Mouse (Mus musculus): ENCODE data around the gene Cobl. TPM values are rescaled to one million over a fixed set of nuclear protein-coding genes. Genes with fewer than 3 reads are reported as not detected.
A peak's percentile ranks its signal among the peaks of the same experiment; 100 is the strongest.

The Cobl gene
- total and polyA plus RNA-seq, 2 experiments from 2014 or later: 17.2 to 24.5 TPM

DNA sequence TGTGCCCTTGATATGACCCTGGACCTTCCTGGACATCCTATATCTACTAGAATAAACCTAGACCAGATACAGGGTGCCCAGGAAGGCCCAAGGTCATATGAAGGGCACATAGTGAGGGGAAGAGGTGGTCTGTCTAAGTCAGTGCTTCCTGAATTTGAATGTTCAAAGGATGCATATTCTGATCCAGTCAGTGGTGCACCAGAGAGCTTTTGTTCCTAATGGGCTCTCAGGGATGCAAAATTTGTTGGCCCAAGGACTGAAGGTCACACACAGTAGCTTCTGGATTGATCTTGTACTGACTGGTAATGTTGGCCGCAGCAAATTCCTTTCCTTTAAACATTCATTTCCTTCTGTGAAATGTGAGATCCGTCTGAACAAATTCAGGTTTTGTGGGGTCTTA lies 2.5 kb upstream of the Cobl start:
- no peaks in the 10 kb centered on the region for H3K9me3 ChIP-seq (ENCODE audit: low read length)
- H3K4me3 ChIP-seq (ENCODE audit: low read depth, low read length): no peak overlapping the region
- TF ChIP-seq CTCF (IDR thresholded peaks at IDR 0.05): no peak
- WGBS: 92% methylated on average over 2 of the region's 2 CpGs
- no peak overlapping the region for H3K9ac ChIP-seq (replicated peaks; ENCODE audit: low read length, poor library complexity, severe bottlenecking)
- no peak for ATAC-seq (ENCODE audit: low FRiP score)
- peaks cover 2% of the 10 kb centered on the region for H3K4me1 ChIP-seq (ENCODE audit: insufficient read depth, low read length)
- no peaks in the 10 kb centered on the region for H3K36me3 ChIP-seq (ENCODE audit: insufficient read depth, low read length)
- H3K27ac ChIP-seq (ENCODE audit: low read depth, low read length): no peak overlapping the region
- no peak for DNase-seq (ENCODE audit: low spot score)
- no peak overlapping the region for H3K4me2 ChIP-seq (ENCODE audit: low read depth, low read length, poor library complexity, severe bottlenecking)
- no peaks in the 10 kb centered on the region for H3K27me3 ChIP-seq (ENCODE audit: insufficient read depth, low read length)

DNA sequence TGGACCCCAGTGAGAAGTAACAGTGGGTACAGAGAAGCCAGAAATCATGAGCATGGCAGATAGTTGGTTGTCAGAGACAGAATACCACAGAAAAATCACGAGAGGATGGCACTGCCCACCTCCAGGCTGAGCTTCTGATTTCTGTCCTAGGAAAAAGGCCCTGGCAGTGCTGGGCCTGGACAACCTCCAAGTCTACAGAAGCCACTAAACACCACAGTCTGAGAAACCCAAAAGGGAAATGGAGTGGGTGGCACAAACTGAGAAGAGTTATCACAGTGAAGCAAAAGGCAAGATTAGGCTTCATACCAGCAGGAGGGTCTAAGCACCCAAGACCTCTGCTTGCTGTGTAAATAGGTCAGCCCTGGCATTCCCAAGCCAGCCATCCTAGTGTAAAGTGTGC lies 1.8 kb upstream of the Cobl start:
- 71% methylated on average over 1 of the region's 1 CpGs for WGBS
- no peak overlapping the region for H3K9ac ChIP-seq (replicated peaks; ENCODE audit: low read length, poor library complexity, severe bottlenecking)
- no peak overlapping the region for H3K4me3 ChIP-seq (ENCODE audit: low read depth, low read length)
- no peaks in the 10 kb centered on the region for H3K27me3 ChIP-seq (ENCODE audit: insufficient read depth, low read length)
- H3K4me1 ChIP-seq (ENCODE audit: insufficient read depth, low read length): peaks cover 2% of the 10 kb centered on the region
- ATAC-seq (ENCODE audit: low FRiP score): no peak
- H3K4me2 ChIP-seq (ENCODE audit: low read depth, low read length, poor library complexity, severe bottlenecking): no peak overlapping the region
- H3K27ac ChIP-seq (ENCODE audit: low read depth, low read length): no peak overlapping the region
- no peaks in the 10 kb centered on the region for H3K9me3 ChIP-seq (ENCODE audit: low read length)
- no peaks in the 10 kb centered on the region for H3K36me3 ChIP-seq (ENCODE audit: insufficient read depth, low read length)
- no peak for TF ChIP-seq CTCF (IDR thresholded peaks at IDR 0.05)
- no peak for DNase-seq (ENCODE audit: low spot score)

DNA sequence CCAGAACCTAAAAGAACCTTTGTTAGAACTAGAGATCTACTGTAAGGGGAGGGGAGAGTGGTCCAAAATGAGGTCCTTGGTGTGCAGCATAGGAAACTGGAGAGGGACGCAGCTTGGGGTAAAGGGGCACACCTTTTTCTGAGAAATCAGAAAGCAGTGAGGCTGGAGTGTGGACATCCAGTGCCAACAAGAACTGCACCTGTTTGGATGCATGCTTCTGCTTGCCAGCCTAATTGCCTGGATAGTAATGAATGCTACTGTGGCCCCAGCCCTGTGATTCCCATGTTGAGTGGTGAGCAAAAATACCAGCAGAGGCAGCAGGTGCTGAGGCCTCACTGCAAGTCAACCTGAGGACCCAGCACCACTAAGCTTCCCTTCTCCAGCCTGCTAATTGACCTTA lies 469 bp upstream of the Cobl start:
- 42% methylated on average over 1 of the region's 1 CpGs for WGBS
- H3K4me3 ChIP-seq (ENCODE audit: low read depth, low read length): peak overlapping the region; percentile 85
- H3K4me1 ChIP-seq (ENCODE audit: insufficient read depth, low read length): peaks cover 2% of the 10 kb centered on the region
- peak overlapping the region; percentile 81 for H3K9ac ChIP-seq (replicated peaks; ENCODE audit: low read length, poor library complexity, severe bottlenecking)
- no peak for TF ChIP-seq CTCF (IDR thresholded peaks at IDR 0.05)
- no peak overlapping the region for H3K27ac ChIP-seq (ENCODE audit: low read depth, low read length)
- H3K4me2 ChIP-seq (ENCODE audit: low read depth, low read length, poor library complexity, severe bottlenecking): peak overlapping the region; percentile 87
- no peaks in the 10 kb centered on the region for H3K9me3 ChIP-seq (ENCODE audit: low read length)
- no peaks in the 10 kb centered on the region for H3K27me3 ChIP-seq (ENCODE audit: insufficient read depth, low read length)
- peak; percentile 9 for ATAC-seq (ENCODE audit: low FRiP score)
- no peak for DNase-seq (ENCODE audit: low spot score)
- no peaks in the 10 kb centered on the region for H3K36me3 ChIP-seq (ENCODE audit: insufficient read depth, low read length)

DNA sequence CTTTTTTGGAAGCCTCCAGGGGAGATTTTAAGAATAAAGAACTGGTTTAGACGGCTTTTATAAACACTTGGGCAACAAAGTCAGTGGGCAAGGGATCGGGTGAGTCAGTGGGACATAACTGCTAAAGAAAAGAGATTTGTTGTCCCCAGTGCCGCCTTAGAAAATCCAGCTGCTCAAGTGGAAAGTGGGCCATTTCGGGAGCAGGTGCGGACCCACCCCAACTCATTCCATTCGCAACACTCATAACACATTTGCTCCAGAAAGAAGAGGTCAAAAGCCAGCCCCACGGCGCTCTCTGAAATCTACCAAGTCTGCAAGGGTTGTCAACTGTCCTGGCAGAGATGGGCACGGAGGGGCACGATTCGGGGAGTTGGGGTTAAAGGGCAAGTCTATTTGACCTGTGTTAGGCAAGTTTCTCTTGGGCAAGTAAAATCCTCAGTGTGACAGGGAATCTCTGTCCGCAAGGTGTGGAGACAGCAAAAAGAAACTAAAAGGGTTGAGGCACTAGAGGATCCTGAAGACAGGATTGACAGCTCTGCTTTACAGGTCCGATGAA lies 1.1 kb downstream of the Cobl start:
- TF ChIP-seq CTCF (IDR thresholded peaks at IDR 0.05): no peak
- ATAC-seq (ENCODE audit: low FRiP score): no peak
- no peak overlapping the region for H3K27ac ChIP-seq (ENCODE audit: low read depth, low read length)
- H3K9me3 ChIP-seq (ENCODE audit: low read length): no peaks in the 10 kb centered on the region
- WGBS: 65% methylated on average over 13 of the region's 13 CpGs
- peak overlapping the region; percentile 85 for H3K4me3 ChIP-seq (ENCODE audit: low read depth, low read length)
- peak overlapping the region; percentile 87 for H3K4me2 ChIP-seq (ENCODE audit: low read depth, low read length, poor library complexity, severe bottlenecking)
- no peak for DNase-seq (ENCODE audit: low spot score)
- no peaks in the 10 kb centered on the region for H3K27me3 ChIP-seq (ENCODE audit: insufficient read depth, low read length)
- H3K36me3 ChIP-seq (ENCODE audit: insufficient read depth, low read length): no peaks in the 10 kb centered on the region
- H3K4me1 ChIP-seq (ENCODE audit: insufficient read depth, low read length): peaks cover 2% of the 10 kb centered on the region
- peak overlapping the region; percentile 81; the same call in 1 of the 2 replicates for H3K9ac ChIP-seq (replicated peaks; ENCODE audit: low read length, poor library complexity, severe bottlenecking)

DNA sequence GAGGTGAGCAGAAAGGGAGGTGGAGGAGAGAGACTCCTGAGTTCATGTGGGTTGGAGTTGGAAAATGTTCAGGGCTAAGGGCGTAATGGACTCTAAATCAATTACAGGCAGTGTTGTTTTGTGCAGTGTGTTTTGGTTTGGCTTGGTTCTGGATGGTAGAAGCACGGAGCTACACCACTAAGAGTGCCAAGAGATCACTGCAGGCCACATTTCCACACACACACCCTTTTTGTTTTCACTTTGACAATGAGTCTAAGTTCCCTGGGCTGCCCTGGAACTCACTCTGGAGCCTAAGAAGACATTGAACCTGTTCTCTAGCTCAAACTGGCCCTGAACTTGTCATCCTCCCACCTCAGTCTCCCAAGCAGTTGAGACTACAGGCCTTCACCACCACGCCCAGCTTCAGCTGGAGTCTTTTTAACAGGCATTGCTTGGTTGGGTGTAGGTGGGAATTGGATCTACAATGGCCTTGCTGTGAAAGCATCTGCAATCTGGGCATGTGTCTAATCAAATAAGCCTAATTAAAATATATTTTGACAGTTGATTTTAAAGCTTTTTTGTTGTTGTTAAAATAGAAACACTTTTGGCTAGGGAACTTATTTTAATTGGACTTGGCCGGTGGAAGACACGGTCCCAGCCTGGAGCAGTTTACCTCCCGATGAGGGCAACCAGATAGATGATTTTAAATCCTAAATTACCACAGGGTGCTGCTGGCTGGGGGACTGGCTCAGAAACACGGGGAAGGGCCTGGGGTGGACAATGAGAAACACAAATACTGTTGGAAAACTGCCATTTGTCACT lies 4.8 kb downstream of the Cobl start:
- Histone ChIP-seq H3K4me1 (ENCODE audit: insufficient read depth, low read length) (peaks cover 2% of the 10 kb centered on the region), H3K36me3 (ENCODE audit: insufficient read depth, low read length) (no peaks in the 10 kb centered on the region), H3K4me2 (ENCODE audit: low read depth, low read length, poor library complexity, severe bottlenecking) (no peak overlapping the region), H3K27me3 (ENCODE audit: insufficient read depth, low read length) (no peaks in the 10 kb centered on the region), H3K9me3 (ENCODE audit: low read length) (no peaks in the 10 kb centered on the region), H3K9ac (replicated peaks; ENCODE audit: low read length, poor library complexity, severe bottlenecking) (no peak overlapping the region), H3K27ac (ENCODE audit: low read depth, low read length) (no peak overlapping the region), H3K4me3 (ENCODE audit: low read depth, low read length) (no peak overlapping the region)
- DNase-seq (ENCODE audit: low spot score) (peak; percentile 3), ATAC-seq (ENCODE audit: low FRiP score) (no peak)
- no peak for TF ChIP-seq CTCF (IDR thresholded peaks at IDR 0.05)
- 65% methylated on average over 7 of the region's 7 CpGs for WGBS

DNA sequence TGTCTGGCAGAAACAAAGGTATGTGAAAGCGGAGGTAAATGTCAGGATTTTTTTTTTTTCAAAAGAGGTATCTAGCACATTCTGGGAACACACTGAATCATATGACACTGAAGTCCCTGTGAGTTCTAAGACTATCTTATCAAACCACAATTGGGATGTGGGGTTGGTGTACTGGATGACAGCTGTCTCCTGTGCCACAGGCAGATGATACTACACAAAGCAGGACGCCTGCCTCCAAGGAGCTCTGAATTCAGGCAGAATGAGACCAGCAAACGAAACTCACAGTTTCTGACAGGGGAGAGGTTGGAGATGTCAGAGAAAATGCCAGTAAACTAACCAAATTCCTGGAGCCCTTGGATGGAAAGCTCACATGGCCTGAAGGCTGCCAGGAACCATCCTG lies 5.9 kb downstream of the Cobl start:
- H3K4me1 ChIP-seq (ENCODE audit: insufficient read depth, low read length): peaks cover 2% of the 10 kb centered on the region
- H3K9me3 ChIP-seq (ENCODE audit: low read length): no peaks in the 10 kb centered on the region
- no peaks in the 10 kb centered on the region for H3K27me3 ChIP-seq (ENCODE audit: insufficient read depth, low read length)
- DNase-seq (ENCODE audit: low spot score) (no peak), ATAC-seq (ENCODE audit: low FRiP score) (no peak)
- no peak overlapping the region for H3K4me3 ChIP-seq (ENCODE audit: low read depth, low read length)
- 79% methylated on average over 3 of the region's 3 CpGs for WGBS
- no peak overlapping the region for H3K9ac ChIP-seq (replicated peaks; ENCODE audit: low read length, poor library complexity, severe bottlenecking)
- H3K27ac ChIP-seq (ENCODE audit: low read depth, low read length): no peak overlapping the region
- no peaks in the 10 kb centered on the region for H3K36me3 ChIP-seq (ENCODE audit: insufficient read depth, low read length)
- no peak overlapping the region for H3K4me2 ChIP-seq (ENCODE audit: low read depth, low read length, poor library complexity, severe bottlenecking)
- TF ChIP-seq CTCF (IDR thresholded peaks at IDR 0.05): no peak

Measured in midbrain, postnatal 0 days (tissue).